Mouse (Mus musculus): ENCODE measurements at regions not wholly inside any gene's neighbourhood (a gene's known extent, or its start where the extent isn't known, plus 50 kb on each side); places are given as distances from the start of the nearest gene placed in this dataset.

DNA sequence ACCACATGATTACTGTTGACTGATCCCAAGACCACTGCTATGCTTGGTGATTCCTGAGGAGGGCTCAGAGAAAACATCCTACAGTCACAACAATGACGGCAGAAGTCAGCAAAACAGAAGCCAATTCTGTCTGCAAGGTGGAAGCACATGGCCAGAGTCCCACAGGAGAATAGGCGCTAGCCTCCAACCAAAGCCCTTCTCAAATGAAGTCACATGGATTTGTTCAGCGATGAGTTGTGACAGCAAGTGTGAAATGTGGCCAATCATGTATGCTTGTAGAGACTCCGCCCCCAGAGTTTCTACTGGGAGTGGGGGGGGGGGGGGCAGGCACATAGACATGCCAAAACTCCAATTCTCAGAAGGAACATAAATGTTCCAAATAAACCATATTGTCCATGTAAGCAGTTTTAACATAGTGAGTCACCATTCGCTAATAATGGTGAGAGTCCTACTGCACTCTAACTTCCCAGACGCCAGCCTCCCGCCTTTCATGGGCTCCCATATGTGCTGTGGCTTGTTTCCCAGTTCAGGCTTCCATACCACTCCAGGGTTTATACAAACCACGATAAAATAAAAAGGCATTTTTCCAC, 231.6 kb upstream of the Npvf start:
- H3K4me3 ChIP-seq (replicated peaks; ENCODE audit: extremely low read depth, low read depth, low read length): no peak overlapping the region
- TF ChIP-seq CTCF (IDR thresholded peaks at IDR 0.05; ENCODE audit: insufficient read depth, low read length) (no peak), POLR2A (IDR thresholded peaks at IDR 0.05; ENCODE audit: borderline replicate concordance, extremely low read depth, low read depth, low read length) (no peak)
- H3K4me1 ChIP-seq (ENCODE audit: control insufficient read depth, insufficient read depth, low read length): no peaks in the 10 kb centered on the region; the same call in 1 of the 2 replicates
- no peak for DNase-seq
- WGBS: 82% methylated on average over 8 of the region's 8 CpGs

GRCm38 (mm10) chr6:50890370-50891204, 236.3 kb upstream of the Npvf start:
- H3K4me1 ChIP-seq (ENCODE audit: control insufficient read depth, insufficient read depth, low read length): no peaks in the 10 kb centered on the region; the same call in 1 of the 2 replicates
- peak; percentile 16 for DNase-seq
- 17% methylated on average over 25 of the region's 25 CpGs for WGBS
- no peak for TF ChIP-seq CTCF (IDR thresholded peaks at IDR 0.05; ENCODE audit: insufficient read depth, low read length)
- TF ChIP-seq POLR2A (IDR thresholded peaks at IDR 0.05; ENCODE audit: borderline replicate concordance, extremely low read depth, low read depth, low read length): no peak
- H3K4me3 ChIP-seq (replicated peaks; ENCODE audit: extremely low read depth, low read depth, low read length): no peak overlapping the region

DNA sequence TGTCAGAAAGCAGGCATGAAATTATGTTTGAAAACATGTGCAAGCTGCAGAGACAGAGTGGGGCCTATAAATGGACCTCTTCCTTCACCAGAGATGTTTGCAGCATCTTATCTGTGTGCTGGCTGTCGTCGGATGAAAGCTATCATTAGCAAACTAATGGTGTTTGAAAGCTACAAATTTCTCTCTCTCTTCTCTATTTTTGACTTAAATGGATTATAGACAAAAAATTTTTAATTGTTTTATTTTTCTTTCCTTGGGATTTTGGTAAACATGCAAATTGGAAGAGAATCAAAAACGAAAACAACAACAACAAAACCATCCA, 236.9 kb upstream of the Npvf start:
- Histone ChIP-seq H3K4me1 (ENCODE audit: control insufficient read depth, insufficient read depth, low read length) (no peaks in the 10 kb centered on the region; the same call in 1 of the 2 replicates), H3K4me3 (replicated peaks; ENCODE audit: extremely low read depth, low read depth, low read length) (no peak overlapping the region)
- no peak for DNase-seq
- 37% methylated on average over 3 of the region's 3 CpGs for WGBS
- TF ChIP-seq CTCF (IDR thresholded peaks at IDR 0.05; ENCODE audit: insufficient read depth, low read length) (no peak), POLR2A (IDR thresholded peaks at IDR 0.05; ENCODE audit: borderline replicate concordance, extremely low read depth, low read depth, low read length) (no peak)

DNA sequence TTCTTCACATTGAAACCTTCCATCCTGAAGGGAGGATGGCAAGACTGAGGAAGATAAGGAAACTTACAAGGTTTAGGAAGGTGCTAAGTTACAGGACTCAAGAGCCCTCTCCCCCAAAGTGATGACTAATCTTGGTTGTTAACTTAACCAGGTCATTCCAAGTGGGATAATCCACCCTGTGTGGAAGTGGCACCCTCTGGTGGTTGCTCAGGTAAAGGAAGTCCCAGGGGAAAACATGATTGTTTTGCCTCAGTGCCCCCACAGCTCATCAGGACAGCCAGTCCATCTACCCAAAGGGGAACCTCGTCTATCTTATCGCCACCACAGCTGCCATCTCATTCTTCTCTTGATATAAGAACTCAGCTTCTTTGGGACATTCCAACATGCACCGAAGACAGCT, 244.6 kb upstream of the Npvf start:
- peak; percentile 8 for DNase-seq
- Histone ChIP-seq H3K4me1 (ENCODE audit: control insufficient read depth, insufficient read depth, low read length) (no peaks in the 10 kb centered on the region), H3K4me3 (replicated peaks; ENCODE audit: extremely low read depth, low read depth, low read length) (no peak overlapping the region)
- 94% methylated on average over 3 of the region's 3 CpGs for WGBS
- no peak for TF ChIP-seq POLR2A (IDR thresholded peaks at IDR 0.05; ENCODE audit: borderline replicate concordance, extremely low read depth, low read depth, low read length)
- TF ChIP-seq CTCF (IDR thresholded peaks at IDR 0.05; ENCODE audit: insufficient read depth, low read length): no peak

DNA sequence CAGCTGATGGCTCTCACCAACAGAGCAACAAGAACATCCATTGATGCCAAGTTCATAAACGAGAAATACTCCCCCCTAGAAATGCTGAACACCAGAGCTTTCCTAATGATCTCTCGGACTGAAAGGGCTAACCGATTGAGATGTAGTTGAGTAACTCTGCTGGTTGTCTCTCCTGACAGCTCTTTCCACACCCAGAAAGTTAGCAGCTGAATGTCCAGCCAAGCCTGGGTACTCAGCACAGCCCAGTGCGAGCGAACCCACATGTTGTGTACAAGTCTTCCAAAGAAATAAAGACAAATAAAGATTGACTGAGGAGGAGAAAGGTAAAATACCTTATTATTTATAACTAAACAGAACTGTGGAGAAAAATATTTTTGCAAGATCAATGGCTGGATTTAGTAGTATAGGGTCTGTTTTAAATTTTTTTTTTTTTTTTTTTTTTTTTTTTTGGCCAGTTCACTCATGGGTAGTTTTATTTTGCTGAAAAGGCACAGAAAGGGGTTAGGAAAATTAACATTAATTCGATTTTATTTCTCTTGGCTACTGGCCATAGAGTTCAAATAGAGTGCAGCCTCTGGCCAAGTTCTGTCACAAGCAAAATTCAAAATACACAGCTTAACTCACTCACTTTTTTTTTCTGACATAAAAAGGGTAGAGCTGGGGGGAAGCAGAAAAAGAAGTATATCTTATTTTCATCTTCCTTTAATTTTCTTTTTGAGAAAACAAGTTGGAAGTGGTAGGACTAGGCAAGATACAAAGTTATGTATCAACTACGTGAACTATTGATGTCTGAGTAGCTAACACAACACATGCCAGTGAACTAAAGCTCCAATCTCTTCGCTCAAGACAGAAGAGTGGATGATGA, 261.2 kb upstream of the Npvf start:
- no peak for DNase-seq
- Histone ChIP-seq H3K4me3 (replicated peaks; ENCODE audit: extremely low read depth, low read depth, low read length) (no peak overlapping the region), H3K4me1 (ENCODE audit: control insufficient read depth, insufficient read depth, low read length) (no peaks in the 10 kb centered on the region)
- no peak for TF ChIP-seq CTCF (IDR thresholded peaks at IDR 0.05; ENCODE audit: insufficient read depth, low read length)
- no peak for TF ChIP-seq POLR2A (IDR thresholded peaks at IDR 0.05; ENCODE audit: borderline replicate concordance, extremely low read depth, low read depth, low read length)
- 69% methylated on average over 8 of the region's 8 CpGs for WGBS

DNA sequence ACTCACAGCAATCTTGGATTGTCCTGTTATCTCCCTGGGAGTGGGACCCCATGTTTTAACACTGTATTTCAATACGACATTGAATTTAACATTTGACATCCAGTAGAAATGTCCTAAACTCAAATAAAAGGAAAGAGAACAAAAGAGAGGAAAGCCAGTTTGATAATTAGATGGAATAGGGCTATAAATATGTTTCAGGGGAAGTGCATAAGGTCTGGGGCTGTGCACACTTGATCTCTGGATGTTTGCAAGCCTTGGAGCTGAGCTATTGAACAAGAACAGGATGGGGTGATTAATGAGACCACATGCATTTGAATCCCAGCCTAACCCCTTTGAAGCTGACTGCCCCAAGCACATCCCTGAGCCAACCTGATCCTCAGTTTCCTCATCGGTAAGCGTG, 264.0 kb upstream of the Npvf start:
- no peak for TF ChIP-seq POLR2A (IDR thresholded peaks at IDR 0.05; ENCODE audit: borderline replicate concordance, extremely low read depth, low read depth, low read length)
- 61% methylated on average over 3 of the region's 3 CpGs for WGBS
- DNase-seq: no peak
- no peaks in the 10 kb centered on the region for H3K4me1 ChIP-seq (ENCODE audit: control insufficient read depth, insufficient read depth, low read length)
- H3K4me3 ChIP-seq (replicated peaks; ENCODE audit: extremely low read depth, low read depth, low read length): no peak overlapping the region

- Histone ChIP-seq H3K4me3 (replicated peaks; ENCODE audit: extremely low read depth, low read depth, low read length) (no peak overlapping the region), H3K4me1 (ENCODE audit: control insufficient read depth, insufficient read depth, low read length) (no peaks in the 10 kb centered on the region)
- no peak for DNase-seq
- WGBS: 77% methylated on average over 3 of the region's 3 CpGs
- no peak for TF ChIP-seq POLR2A (IDR thresholded peaks at IDR 0.05; ENCODE audit: borderline replicate concordance, extremely low read depth, low read depth, low read length)
- TF ChIP-seq CTCF (IDR thresholded peaks at IDR 0.05; ENCODE audit: insufficient read depth, low read length): no peak
These were observed 268.0 kb upstream of the Npvf start for GRCm38 (mm10) chr6:50922235-50922634.

- no peak for DNase-seq
- TF ChIP-seq CTCF (IDR thresholded peaks at IDR 0.05; ENCODE audit: insufficient read depth, low read length) (no peak), POLR2A (IDR thresholded peaks at IDR 0.05; ENCODE audit: borderline replicate concordance, extremely low read depth, low read depth, low read length) (no peak)
- no peak overlapping the region for H3K4me3 ChIP-seq (replicated peaks; ENCODE audit: extremely low read depth, low read depth, low read length)
- H3K4me1 ChIP-seq (ENCODE audit: control insufficient read depth, insufficient read depth, low read length): no peaks in the 10 kb centered on the region
- 50% methylated on average over 5 of the region's 5 CpGs for WGBS
These were observed 270.3 kb upstream of the Npvf start for GRCm38 (mm10) chr6:50924571-50924970.

- H3K4me3 ChIP-seq (replicated peaks; ENCODE audit: extremely low read depth, low read depth, low read length): no peak overlapping the region
- WGBS: 48% methylated on average over 7 of the region's 7 CpGs
- DNase-seq: no peak
- no peak for TF ChIP-seq CTCF (IDR thresholded peaks at IDR 0.05; ENCODE audit: insufficient read depth, low read length)
- TF ChIP-seq POLR2A (IDR thresholded peaks at IDR 0.05; ENCODE audit: borderline replicate concordance, extremely low read depth, low read depth, low read length): no peak
- no peaks in the 10 kb centered on the region for H3K4me1 ChIP-seq (ENCODE audit: control insufficient read depth, insufficient read depth, low read length)
These were observed 270.8 kb upstream of the Npvf start for GRCm38 (mm10) chr6:50924998-50925397.

All from lung, adult 2 months (tissue).